Mouse (Mus musculus) T-helper 17 cell (primary cell): ENCODE results near the gene Anapc16.

Source experiments
- in situ Hi-C, 2 experiments: fragments of 300-600 bp; cut with MboI, MseI; formaldehyde crosslinking; loops; 1 replicate in 1 of 2; 2 replicates in 1 of 2; pipeline ENCODE4 v1.15.1; 2025; ENCODE audit warnings: high pct_unique_total_duplicates in 2 of 2

The Anapc16 gene

GRCm38 (mm10) chr10:59972999-59973398, 29.9 kb downstream of the Anapc16 start:
- in situ Hi-C loops: loop anchor here in 1 of 2 experiments (10.0 kb wide), 1 partner anchor 1172 kb away; the partner anchor contains the start of gene Sgpl1

DNA sequence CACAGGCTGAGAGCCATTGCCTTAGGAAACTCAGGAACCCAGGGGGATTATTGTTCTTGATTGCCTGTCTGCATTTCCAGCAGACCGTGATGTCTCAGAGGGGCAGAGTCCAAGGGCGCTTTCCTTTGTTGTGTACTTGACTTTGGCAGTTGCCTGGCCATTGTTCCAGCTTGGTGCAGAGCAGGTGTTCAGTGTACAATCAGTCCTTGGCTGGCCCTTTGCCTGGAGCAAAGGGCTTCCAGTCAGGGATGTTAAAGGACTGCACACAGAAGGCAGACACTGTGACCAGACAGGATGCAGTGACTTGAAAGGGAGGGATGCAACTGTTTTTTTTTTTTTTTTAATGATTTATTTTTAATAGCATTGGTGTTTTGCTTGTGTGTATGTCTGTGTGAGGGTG, 30.4 kb downstream of the Anapc16 start:
- in situ Hi-C loops: loop anchor here in 1 of 2 experiments (10.0 kb wide), 1 partner anchor 1172 kb away; the partner anchor contains the start of gene Sgpl1

DNA sequence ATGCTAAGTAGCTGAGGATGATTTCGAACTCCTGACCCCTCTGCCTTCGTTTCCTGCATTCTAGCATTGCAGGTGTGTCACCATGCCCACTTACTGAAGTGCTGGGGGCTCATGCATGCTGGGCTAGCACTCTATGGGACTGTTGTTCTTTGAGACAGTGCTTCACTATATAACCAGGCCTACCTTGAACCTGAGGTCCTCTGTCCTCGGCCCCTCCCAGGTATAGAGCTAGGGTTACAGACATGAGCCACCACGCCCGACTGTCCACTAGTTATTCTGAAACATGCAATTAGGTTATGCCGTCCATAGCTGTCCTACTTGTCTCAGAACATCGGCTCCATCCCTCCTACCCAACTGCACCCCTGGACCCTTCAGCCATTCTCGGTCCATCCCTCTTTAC, 31.1 kb downstream of the Anapc16 start:
- in situ Hi-C loops: loop anchor here in 1 of 2 experiments (10.0 kb wide), 1 partner anchor 1173 kb away; the partner anchor contains the start of gene Sgpl1

GRCm38 (mm10) chr10:59970450-59971062, 32.4 kb downstream of the Anapc16 start:
- in situ Hi-C loops: loop anchor here in 1 of 2 experiments (10.0 kb wide), 1 partner anchor 1174 kb away; the partner anchor contains the start of gene Sgpl1

- in situ Hi-C loops: loop anchor here in 1 of 2 experiments (10.0 kb wide), 1 partner anchor 1175 kb away; the partner anchor contains the start of gene Sgpl1
Observed at GRCm38 (mm10) chr10:59969821-59970449, 33.0 kb downstream of the Anapc16 start.

GRCm38 (mm10) chr10:59967309-59967942, 35.5 kb downstream of the Anapc16 start:
- in situ Hi-C loops: no loop called here

DNA sequence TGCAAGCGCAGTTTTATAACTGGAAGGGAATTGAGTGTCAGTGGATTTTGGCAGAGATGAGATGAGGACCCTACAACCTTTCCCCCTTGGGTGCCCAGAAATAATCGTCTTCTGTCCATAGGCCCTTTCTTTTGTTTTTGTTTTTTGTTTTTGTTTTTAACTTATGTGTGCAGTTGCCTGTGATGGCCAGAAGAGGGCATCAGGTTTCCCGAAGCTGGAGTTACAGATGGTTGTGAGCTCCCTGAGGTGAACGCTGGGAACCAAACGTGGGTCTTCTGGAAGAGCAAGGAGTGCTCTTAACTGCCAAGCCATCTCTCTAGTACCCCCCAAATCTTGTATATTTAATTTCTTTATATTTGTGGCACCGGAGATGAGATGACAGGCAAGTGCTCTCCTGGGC, 36.2 kb downstream of the Anapc16 start:
- in situ Hi-C loops: no loop called here

DNA sequence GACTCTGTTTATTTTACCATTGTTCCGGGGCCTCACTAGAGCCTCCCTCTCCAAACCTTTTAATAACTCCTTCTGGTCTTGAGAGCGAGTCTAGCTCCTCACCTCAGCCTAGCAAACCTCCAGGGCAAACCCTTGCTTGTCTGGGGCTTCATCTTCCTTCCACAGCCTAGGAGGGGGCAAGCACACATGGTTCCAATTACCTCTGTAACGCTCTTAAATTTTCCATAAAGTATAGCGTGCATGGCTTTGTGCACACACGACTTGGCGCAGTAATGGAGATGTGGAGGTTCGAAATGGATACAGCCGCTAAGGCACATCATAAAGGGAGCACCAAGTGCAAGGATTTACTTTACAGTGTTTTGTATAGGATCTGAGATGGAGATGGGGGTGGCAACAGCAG, 37.1 kb downstream of the Anapc16 start:
- in situ Hi-C loops: no loop called here

DNA sequence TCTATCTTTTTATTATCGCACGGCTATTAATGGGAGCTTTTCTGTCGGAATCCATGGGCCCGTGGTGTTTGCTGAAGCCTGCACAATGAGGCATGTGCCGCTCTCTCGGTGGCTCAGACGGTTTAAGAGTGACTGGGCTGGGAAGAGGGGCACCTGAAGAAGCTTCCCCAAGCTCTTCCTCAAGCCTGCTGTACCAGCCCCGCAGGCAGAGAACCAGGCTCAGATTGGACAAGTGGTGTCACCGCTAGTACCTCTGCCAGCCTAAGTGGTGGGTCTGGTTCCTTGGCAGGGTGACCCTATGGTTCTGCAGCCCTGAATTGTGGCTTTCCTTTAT, 37.6 kb downstream of the Anapc16 start:
- in situ Hi-C loops: no loop called here

DNA sequence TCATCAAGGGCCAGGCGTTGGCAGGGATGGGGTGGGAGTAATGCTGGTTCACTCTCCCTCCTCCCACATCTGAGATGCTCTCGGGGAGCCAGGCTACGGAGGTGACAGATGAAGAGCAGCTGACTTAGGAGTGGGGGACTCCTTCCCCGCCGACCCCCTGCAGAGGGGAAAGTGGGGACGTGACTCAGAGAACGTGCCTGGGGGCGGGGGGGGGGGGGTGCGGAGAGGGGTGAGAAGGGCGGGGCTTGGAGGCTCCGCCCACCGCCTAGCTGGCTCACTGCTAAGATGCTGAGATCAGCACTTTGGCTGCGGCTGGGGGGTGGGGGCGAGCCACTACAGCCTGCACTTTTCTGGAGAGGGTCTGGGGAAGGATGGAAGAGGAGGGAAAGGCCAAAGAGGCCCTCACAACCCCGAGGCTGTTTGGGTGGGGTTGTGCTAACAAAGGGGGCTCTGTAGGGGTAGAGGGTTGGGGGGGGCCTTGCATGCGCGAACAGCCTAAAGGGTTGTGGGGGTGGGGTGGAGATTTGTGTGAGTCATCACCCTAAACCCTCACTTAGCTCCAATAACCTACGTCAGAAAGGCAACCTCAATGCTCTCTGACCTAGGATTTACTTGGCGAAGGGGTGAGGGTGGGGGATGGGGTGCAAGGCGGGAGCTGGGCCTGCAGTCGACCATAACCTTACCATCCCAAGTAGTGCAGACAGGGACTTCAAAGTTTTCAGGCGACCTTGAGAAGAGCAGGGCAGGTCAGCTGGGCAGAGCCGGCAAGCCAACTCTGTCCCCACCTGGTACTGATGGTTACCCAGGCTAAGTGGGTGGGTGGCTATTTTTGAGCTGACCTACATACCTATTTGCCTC, 38.2 kb downstream of the Anapc16 start:
- in situ Hi-C loops: no loop called here

- in situ Hi-C loops: no loop called here
Observed at GRCm38 (mm10) chr10:59963609-59964008, 39.3 kb downstream of the Anapc16 start.

DNA sequence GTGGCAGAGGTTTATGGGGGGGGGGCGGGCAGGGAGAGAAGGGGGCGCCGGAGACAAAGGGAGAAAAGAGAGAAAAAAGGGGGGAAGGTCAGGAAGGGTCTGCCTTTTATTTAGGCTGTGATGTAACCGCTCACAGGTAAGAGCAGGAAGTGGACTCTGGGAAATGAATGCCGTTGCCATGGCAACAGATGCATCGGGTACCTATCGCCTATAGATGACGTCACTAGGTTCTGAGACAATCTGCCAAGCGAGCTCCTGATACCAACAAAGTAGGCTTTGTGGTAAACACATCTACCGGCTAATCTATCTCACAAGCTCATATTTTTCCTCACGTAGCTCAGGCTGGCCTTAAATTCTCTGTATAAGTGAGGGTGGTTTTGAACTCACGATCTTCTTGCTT, 43.4 kb downstream of the Anapc16 start:
- in situ Hi-C loops: no loop called here

- in situ Hi-C loops: no loop called here
Observed at GRCm38 (mm10) chr10:59958458-59958857, 44.5 kb downstream of the Anapc16 start.

GRCm38 (mm10) chr10:59957171-59958149, 45.5 kb downstream of the Anapc16 start:
- in situ Hi-C loops: no loop called here

- in situ Hi-C loops: no loop called here
Observed at GRCm38 (mm10) chr10:59956681-59957080, 46.3 kb downstream of the Anapc16 start.

DNA sequence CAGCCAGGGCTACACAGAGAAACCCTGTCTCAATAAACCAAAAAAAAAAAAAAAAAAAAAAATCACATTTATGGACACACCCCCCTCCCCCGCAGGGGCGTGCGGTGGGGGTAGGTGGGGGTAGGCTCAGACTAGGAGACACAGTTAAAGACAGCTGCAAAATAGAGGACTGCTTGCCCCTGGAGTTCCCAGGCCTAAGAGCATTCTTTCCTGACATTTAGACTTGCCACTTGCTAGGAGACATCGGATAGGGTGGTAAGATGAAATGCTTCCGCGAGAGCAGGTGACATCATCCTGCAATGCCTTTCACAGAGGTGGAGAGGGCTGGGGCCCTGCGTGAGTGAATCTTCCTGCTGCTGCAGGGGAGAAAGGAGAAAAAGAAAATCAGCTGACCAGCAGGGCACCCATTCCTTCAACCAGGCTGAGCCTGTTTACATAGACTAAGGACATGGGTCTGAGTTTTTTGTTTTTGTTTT, 49.3 kb downstream of the Anapc16 start:
- in situ Hi-C loops: loop anchor here in 1 of 2 experiments (5.0 kb wide), 1 partner anchor 56 kb away; no protein-coding TSS in a partner anchor

DNA sequence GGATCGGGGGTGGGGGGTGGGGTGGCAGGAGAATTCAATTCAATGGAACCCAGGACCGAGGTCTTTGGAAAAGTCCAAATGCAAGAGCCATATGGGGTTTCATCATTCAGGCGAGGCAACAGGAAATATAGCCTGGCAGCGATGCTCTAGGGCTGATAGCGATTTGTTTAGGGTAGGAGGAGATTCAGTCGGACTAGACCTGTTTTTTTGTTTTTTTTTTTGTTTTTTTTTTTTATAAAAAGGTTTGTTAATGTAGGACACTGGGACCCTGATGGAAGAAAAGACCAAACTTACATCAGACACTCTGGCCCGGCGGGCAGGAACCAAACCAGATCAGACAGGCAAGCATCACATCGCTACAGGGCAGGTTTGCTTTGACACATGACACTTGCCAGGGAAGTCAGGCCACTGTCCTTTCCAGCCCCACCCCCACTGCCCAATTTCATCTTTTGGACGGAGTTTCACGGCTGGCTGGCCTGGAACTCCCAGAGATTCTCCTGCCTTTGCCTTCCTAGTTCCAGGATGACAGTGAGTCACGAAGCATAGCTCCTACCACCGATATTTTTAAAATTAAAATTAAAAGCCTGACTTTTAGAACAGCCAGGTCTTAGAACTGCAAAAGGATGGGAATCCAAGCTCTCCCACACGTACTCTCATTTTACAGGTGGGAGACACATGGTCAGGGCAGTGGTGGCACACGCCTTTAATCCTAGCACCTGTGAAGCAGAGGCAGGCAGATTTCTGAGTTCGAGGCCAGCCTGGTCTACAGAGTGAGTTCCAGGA, 50.0 kb downstream of the Anapc16 start:
- in situ Hi-C loops: loop anchor here in 1 of 2 experiments (5.0 kb wide), 1 partner anchor 56 kb away; no protein-coding TSS in a partner anchor

DNA sequence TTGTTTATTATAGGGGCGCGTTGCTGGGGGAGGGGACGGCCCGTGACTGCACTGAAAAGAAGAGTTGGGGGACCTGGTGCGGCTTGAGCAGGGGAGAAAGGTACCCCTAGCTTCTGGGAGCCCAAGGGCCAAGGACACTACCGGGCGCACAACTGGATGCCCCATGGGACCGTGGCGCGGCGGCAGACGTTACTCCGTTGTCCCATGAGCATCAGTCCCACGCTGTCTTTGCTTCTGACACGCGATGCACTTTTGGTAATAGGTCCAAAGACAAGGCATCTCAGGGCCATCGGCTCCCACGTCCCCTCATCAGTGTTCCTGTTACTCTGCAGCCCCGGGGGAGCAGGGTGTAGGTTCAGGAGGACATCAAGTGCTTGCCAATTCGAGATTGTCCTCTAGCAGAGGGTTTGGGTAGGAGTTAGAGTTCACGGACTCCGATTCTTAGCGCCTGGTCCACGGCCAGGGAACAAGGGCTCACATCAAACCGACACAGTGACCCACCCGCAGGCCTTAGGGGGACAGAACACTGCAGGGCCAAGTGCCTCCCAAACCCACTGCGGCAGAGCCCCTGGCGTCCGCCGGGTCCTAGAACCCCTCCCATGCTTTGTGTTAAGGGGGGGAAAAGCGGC, 50.7 kb downstream of the Anapc16 start:
- in situ Hi-C loops: loop anchor here in 1 of 2 experiments (5.0 kb wide), 1 partner anchor 55 kb away; no protein-coding TSS in a partner anchor
